Mouse (Mus musculus): ENCODE measurements at regions not wholly inside any gene's neighbourhood (a gene's known extent, or its start where the extent isn't known, plus 50 kb on each side); places are given as distances from the start of the nearest gene placed in this dataset.

GRCm38 (mm10) chr12:71572833-71573446 is 257.9 kb upstream of the Daam1 start:
- DNase-seq (ENCODE audit: low spot score) = no peak

- DNase-seq (ENCODE audit: low spot score) = no peak
Measured at GRCm38 (mm10) chr12:71573456-71573855, 257.4 kb upstream of the Daam1 start.

GRCm38 (mm10) chr12:71574685-71575084 is 256.2 kb upstream of the Daam1 start:
- no peak for DNase-seq (ENCODE audit: low spot score)

- no peak for DNase-seq (ENCODE audit: low spot score)
Measured at GRCm38 (mm10) chr12:71577349-71577748, 253.5 kb upstream of the Daam1 start.

GRCm38 (mm10) chr12:71578006-71578405 is 252.9 kb upstream of the Daam1 start:
- DNase-seq (ENCODE audit: low spot score) = no peak

- DNase-seq (ENCODE audit: low spot score) = no peak
Measured at GRCm38 (mm10) chr12:71578912-71579311, 252.0 kb upstream of the Daam1 start.

GRCm38 (mm10) chr12:71580532-71581290 is 250.2 kb upstream of the Daam1 start:
- DNase-seq (ENCODE audit: low spot score) = no peak

- DNase-seq (ENCODE audit: low spot score) = no peak
Measured at GRCm38 (mm10) chr12:71584618-71585017, 246.3 kb upstream of the Daam1 start.

GRCm38 (mm10) chr12:71598641-71599040 is 232.2 kb upstream of the Daam1 start:
- DNase-seq (ENCODE audit: low spot score) = no peak

GRCm38 (mm10) chr12:71601091-71601690 is 229.7 kb upstream of the Daam1 start:
- DNase-seq (ENCODE audit: low spot score) = no peak

GRCm38 (mm10) chr12:71603136-71603535 is 227.7 kb upstream of the Daam1 start:
- DNase-seq (ENCODE audit: low spot score) = no peak

- DNase-seq (ENCODE audit: low spot score) = no peak
Measured at GRCm38 (mm10) chr12:71606366-71606765, 224.5 kb upstream of the Daam1 start.

GRCm38 (mm10) chr12:71607966-71608365 is 222.9 kb upstream of the Daam1 start:
- DNase-seq (ENCODE audit: low spot score) = no peak

- DNase-seq (ENCODE audit: low spot score) = no peak
Measured at GRCm38 (mm10) chr12:71613326-71613725, 217.6 kb upstream of the Daam1 start.

GRCm38 (mm10) chr12:71614945-71615344 is 215.9 kb upstream of the Daam1 start:
- DNase-seq (ENCODE audit: low spot score) = no peak

- no peak for DNase-seq (ENCODE audit: low spot score)
Measured at GRCm38 (mm10) chr12:71615383-71615782, 215.5 kb upstream of the Daam1 start.

GRCm38 (mm10) chr12:71616121-71616520 is 214.8 kb upstream of the Daam1 start:
- no peak for DNase-seq (ENCODE audit: low spot score)

GRCm38 (mm10) chr12:71618466-71618865 is 212.4 kb upstream of the Daam1 start:
- DNase-seq (ENCODE audit: low spot score) = no peak

- no peak for DNase-seq (ENCODE audit: low spot score)
Measured at GRCm38 (mm10) chr12:71618956-71619355, 211.9 kb upstream of the Daam1 start.

- no peak for DNase-seq (ENCODE audit: low spot score)
Measured at GRCm38 (mm10) chr12:71619561-71619960, 211.3 kb upstream of the Daam1 start.

GRCm38 (mm10) chr12:71621542-71621941 is 209.3 kb upstream of the Daam1 start:
- DNase-seq (ENCODE audit: low spot score) = no peak

- DNase-seq (ENCODE audit: low spot score) = no peak
Measured at GRCm38 (mm10) chr12:71622761-71623160, 208.1 kb upstream of the Daam1 start.

- no peak for DNase-seq (ENCODE audit: low spot score)
Measured at GRCm38 (mm10) chr12:71623271-71623670, 207.6 kb upstream of the Daam1 start.
